ENCODE assay signal across 17 mouse cellular contexts in genomic region chr10:70199466-70200210, GRCm38 (mm10). TPM values are rescaled to one million over a fixed set of nuclear protein-coding genes. Genes with fewer than 3 reads are reported as not detected.
"Had no signal": no experiment of that assay in that cellular context is flagged by ENCODE, and none has a peak within 500 bp of the region (broad histone marks: within the 10 kb centered on the region; RNA-seq: fewer than 3 reads in every experiment).

No protein-coding gene starts in this region.

- H3K36me3 ChIP-seq: limb, embryonic 12.5 days; liver, embryonic 13.5 days; neural tube, embryonic 13.5 days had no signal

- H3K9me3 ChIP-seq: limb, embryonic 12.5 days; liver, embryonic 13.5 days; neural tube, embryonic 13.5 days had no signal

- H3K27me3 ChIP-seq: limb, embryonic 12.5 days; liver, embryonic 13.5 days; megakaryocyte, embryonic 14.5 days; neural tube, embryonic 13.5 days had no signal

- H3K4me3 ChIP-seq: left cerebral cortex, adult 2 months; limb, embryonic 12.5 days; liver, embryonic 13.5 days; neural tube, embryonic 13.5 days had no signal

- H3K27ac ChIP-seq: left cerebral cortex, adult 2 months; limb, embryonic 12.5 days; liver, embryonic 13.5 days; neural tube, embryonic 13.5 days had no signal

- ATAC-seq: liver, postnatal 0 days; midbrain, embryonic 16.5 days had no signal

- DNase-seq: kidney, postnatal 14 days; liver; liver, embryonic 13.5 days; liver, postnatal 0 days; retina, postnatal 1 day; right cerebral cortex, postnatal 4 days; spleen, adult 18-20 months; thymus, postnatal 36 days had no signal

- H3K9ac ChIP-seq: limb, embryonic 12.5 days; liver, embryonic 13.5 days; liver, postnatal 0 days; neural tube, embryonic 13.5 days had no signal

RNA-seq across cellular contexts. Expression of gene Mrln, which starts 4.8 kb away (rescaled TPM):
- total RNA-seq: layer of hippocampus, adult 8-10 months; left cerebral cortex, adult 2 months; left cerebral cortex, postnatal 36 days had no signal
- polyA plus RNA-seq: large intestine, adult 2 months; midbrain, embryonic 11.5 days; midbrain, embryonic 16.5 days had no signal
